Mouse (Mus musculus) spleen, postnatal 36 days (tissue): Measurements from ENCODE around the gene Ifitm6.
"Not testable (repeated sequence)": the region's sequence is repeated elsewhere in the genome, so short reads cannot be mapped to it uniquely, and the experiment has no call there.

Experiments used
- DNase-seq, 2 experiments: peaks; one replicate each; pipeline ENCODE4 v3.0.0; 2022; ENCODE audit warnings: low spot score in 2 of 2, mixed read lengths in 1 of 2

Gene Ifitm6

DNA sequence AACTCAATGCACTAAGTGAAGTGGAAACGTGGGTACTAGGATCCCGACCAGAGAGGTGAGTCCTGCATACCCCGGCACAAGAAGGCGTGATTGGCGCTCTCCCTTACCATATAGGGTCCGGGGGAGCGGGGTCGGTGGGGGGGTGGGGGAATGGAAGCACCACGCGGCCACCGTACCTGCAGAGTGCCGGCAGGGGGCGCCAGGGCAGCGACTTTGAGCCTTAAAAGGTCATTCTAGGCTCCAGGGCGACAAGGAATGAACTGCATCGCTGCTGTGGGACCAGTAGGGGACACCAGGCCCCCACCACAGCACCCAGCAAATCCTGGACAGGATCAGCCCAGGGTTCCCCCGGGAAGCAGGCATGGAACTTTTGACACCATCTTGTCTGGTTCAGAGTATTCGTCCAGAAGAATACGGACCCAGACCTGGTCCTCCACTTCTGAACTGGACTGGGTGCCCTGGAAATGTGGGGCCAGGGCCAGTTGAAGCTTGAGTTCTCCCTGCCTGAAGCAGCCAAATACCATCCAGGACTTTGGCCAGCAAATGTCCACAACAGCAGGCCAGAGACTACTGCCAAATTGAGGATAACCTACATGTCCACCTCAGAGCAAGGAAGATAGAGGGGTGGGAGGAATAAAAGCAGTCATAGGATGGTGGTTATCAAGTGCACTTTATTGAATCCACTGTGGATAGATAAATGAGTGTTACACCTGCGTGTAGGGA lies 8.6 kb downstream of the Ifitm6 start:
- DNase-seq, result peak; percentile 56 to 73

- peak in 1 of 2 experiments; percentile 30 for DNase-seq
Measured at GRCm38 (mm10) chr7:141008312-141008761, 9.4 kb downstream of the Ifitm6 start.

DNA sequence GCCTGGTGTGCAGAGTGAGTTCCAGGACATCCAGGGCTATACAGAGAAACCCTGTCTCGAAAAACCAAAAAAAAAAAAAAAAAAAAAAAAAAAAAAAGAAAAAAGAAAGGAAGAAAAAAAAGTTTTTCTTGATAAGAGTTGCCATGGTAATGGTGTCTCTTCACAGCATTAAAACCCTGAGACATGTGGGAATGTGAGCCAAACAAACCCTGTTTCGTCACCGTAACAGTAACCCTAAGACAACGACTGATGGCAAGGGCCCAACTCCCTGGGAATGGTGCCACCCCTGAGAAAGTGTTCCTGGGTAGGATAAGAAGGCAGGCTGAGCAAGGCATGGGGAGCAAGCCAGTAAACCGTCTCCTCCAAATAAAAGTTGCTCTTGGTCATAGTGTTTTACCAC lies 10.8 kb downstream of the Ifitm6 start:
- DNase-seq, result no peak

GRCm38 (mm10) chr7:141006446-141006845 lies 11.3 kb downstream of the Ifitm6 start:
- no peak for DNase-seq

DNA sequence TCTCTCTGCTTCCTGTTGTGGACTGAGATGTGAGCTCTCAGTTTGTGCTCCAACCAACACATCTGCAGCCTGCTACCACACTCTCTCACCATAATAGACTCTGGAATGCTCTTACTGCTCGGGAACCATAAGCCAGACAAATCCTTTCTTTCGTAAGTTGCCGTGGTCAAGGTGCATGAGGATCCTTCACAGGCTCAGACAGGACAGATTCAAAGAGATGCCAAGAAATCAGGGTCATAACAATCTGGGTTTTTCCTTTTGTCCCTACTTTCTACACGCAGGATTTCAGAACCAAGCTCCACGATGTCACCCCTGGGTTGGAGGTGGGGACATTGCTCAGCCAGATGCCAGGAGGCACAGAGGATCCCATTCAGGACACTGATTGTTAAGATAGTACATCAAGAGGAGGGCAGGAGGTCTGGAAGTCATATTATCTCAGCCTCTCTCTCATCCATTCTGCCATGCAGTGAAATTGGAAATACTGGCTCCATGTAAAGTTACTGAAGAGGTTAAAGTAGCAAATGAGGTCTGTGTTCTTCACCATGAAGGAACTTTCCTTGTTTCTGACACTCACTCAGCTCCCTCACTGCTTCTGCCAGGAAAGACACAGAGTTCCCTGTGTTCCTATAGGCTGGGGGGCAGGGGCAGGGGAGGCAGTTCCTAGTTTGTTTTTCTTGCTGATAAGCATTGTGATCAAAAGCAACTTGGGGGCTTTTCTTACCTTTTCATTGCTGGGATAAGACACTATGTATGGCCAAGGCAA lies 14.3 kb downstream of the Ifitm6 start:
- no peak for DNase-seq

- no peak for DNase-seq
Measured at GRCm38 (mm10) chr7:141000881-141001708, 16.6 kb downstream of the Ifitm6 start.

- no peak for DNase-seq
Measured at GRCm38 (mm10) chr7:140998853-140999700, 18.6 kb downstream of the Ifitm6 start.

- no peak for DNase-seq
Measured at GRCm38 (mm10) chr7:140997817-140998216, 19.9 kb downstream of the Ifitm6 start.

GRCm38 (mm10) chr7:140991117-140991689 lies 26.5 kb downstream of the Ifitm6 start:
- DNase-seq, result no peak

- no peak for DNase-seq
Measured at GRCm38 (mm10) chr7:140990622-140991021, 27.1 kb downstream of the Ifitm6 start.

GRCm38 (mm10) chr7:140990185-140990584 lies 27.5 kb downstream of the Ifitm6 start:
- no peak for DNase-seq

DNA sequence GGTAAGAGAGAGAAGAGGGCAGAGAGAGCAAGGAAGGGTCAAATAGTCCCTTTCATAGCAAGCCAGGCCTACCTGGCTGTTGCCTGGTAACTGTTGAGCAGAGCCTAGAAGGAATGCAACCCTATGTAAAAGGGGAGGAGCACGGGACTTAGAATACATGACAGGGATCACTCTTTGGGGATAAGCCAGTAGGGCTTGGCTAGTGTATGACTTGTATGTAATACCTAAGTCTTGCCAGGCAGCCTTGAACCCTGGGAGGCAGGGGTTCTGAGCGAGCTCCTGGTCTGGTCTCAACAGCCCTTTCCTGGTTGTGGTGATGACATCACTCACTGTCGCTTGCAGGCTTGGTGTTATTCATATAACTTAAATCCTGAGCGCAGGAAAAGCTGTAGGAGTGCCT lies 28.7 kb downstream of the Ifitm6 start:
- DNase-seq, result no peak

- no peak for DNase-seq
Measured at GRCm38 (mm10) chr7:140987182-140988138, 30.3 kb downstream of the Ifitm6 start.

GRCm38 (mm10) chr7:140982971-140983370 lies 34.8 kb downstream of the Ifitm6 start:
- no peak for DNase-seq

- DNase-seq, result peak; percentile 11 to 40
Measured at GRCm38 (mm10) chr7:140981704-140982103, 36.0 kb downstream of the Ifitm6 start.

GRCm38 (mm10) chr7:140976720-140977119 lies 41.0 kb downstream of the Ifitm6 start:
- DNase-seq, result not testable (repeated sequence)

DNA sequence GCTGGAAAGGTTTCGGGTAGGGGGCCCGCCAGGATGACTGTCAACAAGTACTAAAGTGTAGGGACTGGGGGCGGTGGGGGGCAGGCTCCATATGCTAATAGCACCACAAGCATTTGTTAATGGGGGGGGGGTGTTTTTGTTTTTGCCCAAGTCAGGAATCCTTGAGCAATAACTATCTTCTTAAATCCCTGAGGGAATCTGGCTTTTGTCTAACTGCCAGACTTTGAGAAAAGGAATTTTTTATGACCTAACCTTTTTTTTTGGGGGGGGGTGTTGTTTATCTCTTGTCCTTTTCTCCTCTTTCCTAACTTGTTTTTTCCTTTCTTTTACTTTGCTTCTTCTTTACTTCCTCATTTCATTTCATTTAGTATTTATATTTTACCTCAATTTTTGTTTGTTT lies 42.3 kb downstream of the Ifitm6 start:
- no peak for DNase-seq

DNA sequence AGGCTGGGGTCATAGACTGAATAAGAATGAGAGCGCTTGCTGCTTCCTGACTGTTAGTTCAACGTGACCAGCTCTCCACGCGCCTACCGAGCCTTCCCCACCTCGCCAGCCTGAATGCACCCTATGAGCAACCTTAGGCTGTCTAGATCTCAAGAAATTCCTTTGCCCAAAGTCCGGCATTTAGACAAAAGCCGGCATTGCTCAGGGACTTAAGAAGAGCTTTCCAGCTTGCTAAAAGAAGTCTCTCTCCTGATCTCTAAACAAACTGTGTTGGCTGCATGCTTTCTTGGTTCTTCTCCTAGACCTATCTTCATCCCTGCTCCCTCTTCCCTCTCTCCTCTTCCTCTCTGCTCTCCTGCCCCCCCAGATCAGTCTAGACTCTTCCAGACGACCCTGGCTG lies 42.8 kb downstream of the Ifitm6 start:
- DNase-seq, result no peak

DNA sequence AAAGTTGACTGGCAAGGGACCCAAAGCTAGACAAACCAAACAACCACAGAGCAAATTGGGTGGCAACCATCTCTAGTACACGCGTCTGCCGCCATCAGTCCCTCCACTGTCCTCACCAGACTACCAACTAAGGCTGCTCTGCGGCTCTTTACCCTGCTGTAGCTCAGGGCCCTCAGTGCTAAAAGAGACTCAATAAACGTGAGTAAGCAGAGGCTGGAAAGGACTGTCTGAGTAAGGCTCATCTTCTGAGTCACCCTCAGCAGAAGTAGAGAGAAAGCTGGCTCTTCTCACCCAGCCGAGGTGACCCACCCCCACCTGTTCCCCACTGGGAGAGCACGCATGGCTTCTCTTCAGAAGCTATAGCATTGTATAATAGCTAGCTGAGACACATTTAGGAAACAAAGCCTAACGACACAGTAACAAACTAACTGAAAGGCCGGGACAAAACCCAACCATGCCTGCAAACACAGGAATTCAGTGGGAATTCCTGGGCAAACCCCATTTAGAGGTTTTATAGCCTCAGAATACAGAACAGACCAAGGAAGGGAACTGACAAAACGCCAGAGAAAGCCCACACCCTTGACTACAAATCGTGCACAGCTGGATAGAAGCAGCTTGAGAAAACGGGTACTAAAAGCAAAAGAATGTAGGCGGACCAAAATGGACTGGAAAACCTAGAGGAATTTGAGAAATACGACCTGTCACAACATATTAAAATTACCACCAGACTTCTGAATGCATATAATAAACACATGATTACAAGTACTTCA lies 44.1 kb downstream of the Ifitm6 start:
- no peak for DNase-seq
